Mouse (Mus musculus) lung, postnatal 4 days (tissue): ENCODE measurements around the gene Hnrnpab.
"Not testable (repeated sequence)": the region's sequence is repeated elsewhere in the genome, so short reads cannot be mapped to it uniquely, and the experiment has no call there.

Experiments used
- DNase-seq, 2 experiments: peaks; one replicate each; pipeline ENCODE4 v3.0.0; 2021

The Hnrnpab gene

GRCm38 (mm10) chr11:51633721-51634120 lies 27.1 kb upstream of the Hnrnpab start:
- DNase-seq, result no peak

DNA sequence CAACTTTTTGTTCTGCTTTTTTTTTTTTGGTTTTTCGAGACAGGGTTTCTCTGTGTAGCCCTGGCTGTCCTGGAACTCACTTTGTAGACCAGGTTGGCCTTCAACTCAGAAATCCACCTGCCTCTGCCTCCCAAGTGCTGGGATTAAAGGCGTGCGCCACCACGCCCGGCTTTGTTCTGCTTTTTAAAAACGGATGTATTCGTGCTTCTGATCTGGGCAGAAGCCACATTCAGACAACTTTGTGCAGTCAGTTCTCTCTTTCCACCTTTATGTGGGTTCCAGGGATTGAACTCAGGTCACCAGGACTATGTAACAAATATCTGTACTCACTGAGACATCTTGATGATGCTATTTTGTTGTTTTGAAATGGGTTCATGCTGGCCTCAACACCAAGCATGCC lies 26.6 kb upstream of the Hnrnpab start:
- peak in 1 of 2 experiments; percentile 14 for DNase-seq

DNA sequence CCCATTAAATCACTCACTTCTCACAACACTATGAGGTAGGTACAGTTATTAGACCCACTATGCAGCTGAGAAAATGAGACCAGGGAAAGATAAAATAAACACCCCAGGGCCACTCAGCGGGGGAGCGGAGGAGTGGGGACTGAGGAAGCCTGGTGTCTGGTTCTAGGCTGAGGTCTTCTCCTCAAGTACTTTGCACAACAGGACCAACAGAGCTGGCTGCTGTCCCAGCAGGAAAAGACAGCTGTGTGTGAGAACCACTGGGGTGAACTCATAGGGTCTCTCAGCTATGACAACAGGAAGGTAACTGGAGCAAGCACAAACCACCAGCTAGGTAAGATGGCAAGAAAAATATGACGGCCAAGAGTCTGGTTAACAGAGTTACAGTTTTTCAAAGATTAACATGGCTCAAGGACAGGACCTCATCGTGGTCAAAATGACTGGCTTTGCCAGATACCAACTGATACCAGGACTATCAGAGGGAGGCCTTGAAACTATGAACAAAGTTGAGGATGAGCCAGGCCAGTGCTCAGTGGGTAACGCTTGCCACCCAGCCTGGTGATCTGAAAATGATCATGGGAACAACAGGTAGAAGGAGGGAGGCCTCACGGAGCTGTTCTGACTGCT lies 25.6 kb upstream of the Hnrnpab start:
- DNase-seq, result peak in 1 of 2 experiments; percentile 30

GRCm38 (mm10) chr11:51629651-51630314 lies 23.1 kb upstream of the Hnrnpab start:
- no peak for DNase-seq

GRCm38 (mm10) chr11:51627907-51628306 lies 21.3 kb upstream of the Hnrnpab start:
- peak in 1 of 2 experiments; percentile 16 for DNase-seq

DNA sequence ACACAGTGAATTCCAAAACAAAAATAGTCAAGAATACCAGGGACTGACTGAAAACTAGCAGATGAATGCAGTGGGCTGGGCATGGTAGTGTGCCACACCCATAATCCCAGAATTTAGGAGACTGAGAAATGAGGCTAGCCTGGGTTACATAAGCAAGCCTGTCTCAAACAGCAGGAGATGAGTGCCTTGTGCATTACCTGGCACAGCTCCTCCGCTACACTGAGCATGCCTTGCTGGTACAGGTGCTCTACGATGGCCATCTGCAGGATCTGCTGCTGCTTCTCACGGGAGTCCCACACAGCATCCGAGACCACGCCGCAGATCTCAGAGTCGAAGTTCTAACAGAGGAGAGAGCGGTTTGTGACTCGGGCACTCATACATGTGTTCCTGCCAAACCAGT lies 20.8 kb upstream of the Hnrnpab start:
- DNase-seq, result no peak

DNA sequence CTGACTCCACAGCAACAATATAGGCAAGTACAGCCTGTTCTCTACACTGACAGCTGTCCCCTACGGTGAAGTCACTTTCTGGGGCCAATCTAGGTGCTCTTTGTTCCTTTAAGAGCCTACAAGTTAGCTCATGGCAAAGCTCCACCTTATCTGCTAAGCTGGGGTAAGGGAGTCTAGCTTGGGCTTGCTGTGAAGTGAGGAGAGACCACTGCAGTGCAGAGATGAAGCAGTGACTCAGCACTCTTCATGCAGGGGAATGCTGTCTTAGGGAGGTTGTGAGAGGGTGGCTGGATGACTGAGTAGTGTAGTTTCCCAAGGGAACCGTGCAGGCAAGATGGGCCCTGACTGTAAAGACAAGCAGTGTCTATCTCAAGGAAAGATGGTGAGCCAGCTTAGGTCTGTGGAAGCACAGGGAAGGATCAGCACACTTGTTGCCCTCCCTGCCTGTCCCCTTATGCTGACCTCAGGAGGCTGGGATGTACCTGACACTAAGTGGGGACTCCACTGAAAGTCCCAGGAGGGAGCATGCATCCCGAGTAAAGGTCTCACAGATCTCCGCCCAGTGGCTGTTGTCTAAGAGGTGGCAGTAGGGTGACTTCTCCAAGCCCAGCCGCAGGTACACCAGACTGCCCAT lies 18.7 kb upstream of the Hnrnpab start:
- DNase-seq, result peak in 1 of 2 experiments; percentile 16

- DNase-seq, result peak in 1 of 2 experiments; percentile 35
Observed at GRCm38 (mm10) chr11:51622971-51623491, 16.4 kb upstream of the Hnrnpab start.

GRCm38 (mm10) chr11:51621776-51622175 lies 15.1 kb upstream of the Hnrnpab start:
- no peak for DNase-seq

DNA sequence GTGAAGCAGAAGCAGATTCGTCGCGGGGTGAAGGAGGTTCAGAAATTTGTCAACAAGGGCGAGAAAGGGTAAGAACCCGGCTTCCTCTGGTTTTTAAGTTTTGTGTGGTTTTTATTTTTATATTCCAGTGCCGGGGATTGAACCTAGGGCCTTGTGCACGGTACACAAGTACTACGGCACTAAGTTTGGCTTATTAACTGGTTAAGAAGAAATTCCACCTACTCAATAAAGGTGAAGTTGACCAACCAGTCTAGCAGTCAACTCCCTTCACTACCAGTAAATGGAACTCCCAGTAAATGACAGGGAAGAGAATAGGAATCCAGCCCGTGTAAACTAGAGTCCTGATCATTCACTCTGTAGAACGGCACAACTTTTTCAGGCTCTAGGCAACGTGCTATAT lies 13.4 kb upstream of the Hnrnpab start:
- no peak for DNase-seq

DNA sequence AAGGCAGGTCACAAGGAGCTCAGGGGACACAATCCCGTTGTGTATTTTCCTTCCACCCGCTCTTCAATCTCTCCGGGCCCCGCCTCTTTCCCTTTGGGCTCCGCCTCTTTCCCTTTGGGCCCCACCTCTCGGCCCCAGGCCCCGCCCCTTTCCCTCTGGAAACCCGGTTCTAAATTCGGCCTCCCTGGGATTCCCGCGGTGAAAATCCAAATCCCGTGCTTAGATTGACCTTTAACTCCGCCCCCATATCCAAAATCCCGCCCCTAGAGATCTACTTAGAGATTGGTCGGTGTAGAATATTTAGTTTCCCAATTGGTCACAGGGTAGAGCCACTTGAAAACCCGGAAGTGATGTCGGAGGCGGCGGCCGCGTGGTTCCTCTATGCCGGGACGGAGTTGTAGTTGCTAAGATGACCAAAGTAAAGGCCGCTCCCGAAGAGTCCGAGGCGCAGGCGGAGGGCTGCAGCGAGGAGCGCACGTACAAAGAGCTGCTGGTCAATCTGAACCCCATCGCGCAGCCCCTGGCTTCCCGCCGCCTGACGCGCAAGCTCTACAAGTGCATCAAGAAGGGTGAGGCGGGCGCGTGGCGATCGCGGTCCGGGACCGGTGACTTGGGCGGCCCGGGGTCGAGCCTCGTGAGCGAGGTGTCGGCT lies 12.9 kb upstream of the Hnrnpab start, which contains the start of gene Nhp2:
Gene Nhp2 (plus strand): TSS at position 327 of the 652 bp plus-strand sequence.
- DNase-seq, result peak; percentile 94 to 98

GRCm38 (mm10) chr11:51618894-51619408 lies 12.3 kb upstream of the Hnrnpab start:
- no peak for DNase-seq

DNA sequence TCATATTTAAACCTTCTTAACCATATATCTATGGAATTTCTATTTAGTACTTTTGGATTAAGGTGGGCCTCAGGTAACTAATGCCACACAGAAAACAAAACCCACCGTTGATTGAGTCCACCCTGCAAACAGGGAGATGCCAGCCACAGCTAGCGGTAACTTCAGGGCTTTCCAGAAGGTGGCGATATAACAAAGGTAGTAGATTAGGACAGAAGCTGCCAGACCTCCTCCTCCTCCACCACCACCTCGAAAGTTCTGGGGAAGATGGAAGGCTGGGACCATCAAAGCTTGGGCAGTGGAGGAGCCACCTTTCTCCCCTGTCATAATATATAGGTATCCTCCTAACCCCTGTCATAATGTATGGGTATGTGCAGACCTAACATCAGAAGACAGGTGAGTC lies 11.0 kb upstream of the Hnrnpab start:
- peak in 1 of 2 experiments; percentile 83 for DNase-seq

DNA sequence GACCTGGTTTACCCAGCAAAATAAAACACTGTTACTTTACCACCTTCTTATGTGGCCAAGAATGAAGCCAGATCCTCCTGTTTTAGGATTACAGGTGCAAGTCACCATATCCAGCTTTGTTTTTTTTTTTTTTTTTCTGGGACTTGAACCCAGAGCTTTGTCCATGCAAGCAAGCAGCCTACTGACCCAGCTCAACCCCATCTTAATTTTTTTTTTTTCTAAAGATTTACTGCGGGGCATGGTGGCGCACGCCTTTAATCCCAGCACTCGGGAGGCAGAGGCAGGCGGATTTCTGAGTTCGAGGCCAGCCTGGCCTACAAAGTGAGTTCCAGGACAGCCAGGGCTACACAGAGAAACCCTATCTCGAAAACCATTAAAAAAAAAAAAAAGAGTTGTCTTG lies 9.5 kb upstream of the Hnrnpab start:
- not testable (repeated sequence) for DNase-seq

DNA sequence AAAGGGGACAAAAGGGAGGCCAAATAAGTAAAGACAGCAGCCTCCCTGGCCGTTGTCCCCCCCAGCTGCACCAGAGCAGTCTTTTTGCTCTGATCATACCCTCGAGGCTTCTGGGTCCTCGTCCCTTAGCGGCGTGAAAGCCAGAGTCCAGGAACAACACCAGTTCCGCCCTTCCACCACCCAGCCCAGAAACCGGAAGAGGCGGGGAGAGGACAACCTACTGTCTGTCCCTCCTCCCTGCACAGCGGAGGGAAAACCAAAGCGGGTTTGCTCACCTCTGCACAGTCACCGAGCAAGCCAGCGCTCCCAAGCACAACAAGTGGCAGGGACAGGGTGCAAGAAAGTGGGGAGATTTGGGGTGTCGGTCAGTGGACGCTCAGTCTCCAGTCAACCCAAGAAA lies 9.0 kb upstream of the Hnrnpab start:
- peak; percentile 83 for DNase-seq

DNA sequence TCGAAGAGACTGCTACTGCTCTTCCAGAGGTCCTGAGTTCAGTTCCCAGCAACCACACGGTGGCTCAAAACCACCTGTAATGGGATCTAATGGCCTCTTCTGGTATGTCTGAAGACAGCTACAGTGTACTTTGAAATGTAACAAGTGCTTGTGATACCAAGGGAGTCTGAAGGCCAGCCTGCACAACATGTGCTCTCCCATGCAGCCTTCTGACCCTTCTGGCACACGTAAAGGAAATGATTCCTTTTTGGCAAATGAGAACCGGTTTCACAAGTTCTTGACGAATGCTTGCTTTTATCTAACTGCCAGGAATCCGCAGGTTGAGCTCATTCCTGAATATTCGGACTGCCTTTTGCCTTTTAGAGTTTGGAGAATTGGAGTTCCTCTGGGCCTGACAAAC lies 8.5 kb upstream of the Hnrnpab start:
- DNase-seq, result peak in 1 of 2 experiments; percentile 25

GRCm38 (mm10) chr11:51614256-51614655 lies 7.6 kb upstream of the Hnrnpab start:
- DNase-seq, result no peak

- not testable (repeated sequence) for DNase-seq
Observed at GRCm38 (mm10) chr11:51609940-51610339, 3.3 kb upstream of the Hnrnpab start.

DNA sequence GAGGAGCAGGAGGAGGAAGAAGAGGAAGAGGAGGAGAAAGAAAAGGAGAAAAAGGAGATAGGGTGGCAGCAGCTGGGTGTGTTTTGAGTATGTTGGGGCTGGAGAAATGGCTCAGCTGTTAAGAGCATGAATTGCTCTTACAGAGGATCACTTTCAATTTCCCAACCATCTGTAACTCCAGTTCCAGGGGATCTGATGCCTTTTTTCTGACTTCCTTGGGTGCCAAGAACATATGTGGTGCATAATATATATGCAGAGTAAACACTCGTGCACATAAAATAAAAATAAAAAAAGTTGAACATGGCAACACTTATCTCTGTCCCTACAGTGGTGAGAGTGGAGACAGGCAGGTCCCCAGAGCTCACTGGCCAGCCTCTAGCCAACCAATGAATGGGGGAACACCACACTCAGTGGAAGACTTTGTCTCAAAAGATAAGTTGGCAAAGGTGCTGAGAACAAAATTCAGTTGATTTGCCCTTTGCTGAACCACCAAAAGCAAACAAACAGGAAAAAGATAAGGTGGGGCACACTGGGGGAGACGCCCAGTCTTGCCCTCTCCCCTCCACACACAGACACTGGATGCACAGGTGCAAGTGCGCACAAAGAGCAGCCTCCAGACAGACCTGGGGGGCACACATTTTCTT lies 2.7 kb upstream of the Hnrnpab start:
- DNase-seq, result no peak

GRCm38 (mm10) chr11:51607096-51607738 lies 570 bp upstream of the Hnrnpab start:
- no peak for DNase-seq

DNA sequence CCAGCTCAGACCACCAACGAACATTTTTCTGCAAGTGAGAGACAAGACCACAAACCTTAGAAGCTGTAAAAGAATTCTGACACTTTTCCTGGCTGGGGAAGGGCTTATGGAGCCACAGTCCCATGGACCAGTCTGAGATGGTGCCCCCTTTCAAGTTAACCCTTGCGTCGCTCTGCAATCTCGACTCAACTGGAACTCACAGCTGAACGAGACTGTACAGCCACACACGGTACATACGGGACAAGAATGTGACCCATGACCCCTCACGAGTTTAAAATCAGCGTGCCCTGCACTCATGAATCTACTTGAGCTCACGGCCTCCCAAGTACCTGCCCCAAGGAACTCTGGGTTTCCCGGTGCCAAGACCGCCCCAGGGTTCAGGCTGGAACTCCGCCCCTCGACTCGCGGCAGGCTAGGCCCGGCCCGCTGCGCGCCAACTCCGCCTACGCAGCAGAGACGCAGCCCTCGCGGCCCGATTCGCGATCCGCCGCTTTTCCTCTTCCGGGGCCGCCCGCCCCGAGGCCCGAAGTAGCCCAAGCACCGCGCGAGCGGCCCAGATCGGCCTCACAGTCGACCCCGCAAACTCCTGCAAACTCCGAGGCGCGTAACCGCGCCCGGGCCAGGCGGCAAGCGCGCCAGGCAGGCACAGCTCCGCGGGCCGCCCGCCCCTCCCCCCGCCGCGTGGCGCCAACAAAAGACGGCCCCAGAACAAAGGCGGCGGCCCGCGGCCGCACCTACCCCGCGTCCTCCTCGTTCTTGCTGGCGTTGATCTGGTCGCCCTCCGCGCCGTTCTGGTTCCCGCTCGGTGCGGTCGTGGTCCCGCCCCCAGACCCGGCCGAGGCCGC lies 823 bp downstream of the Hnrnpab start:
- DNase-seq, result peak; percentile 92 to 95
